In the genomic region with DNA sequence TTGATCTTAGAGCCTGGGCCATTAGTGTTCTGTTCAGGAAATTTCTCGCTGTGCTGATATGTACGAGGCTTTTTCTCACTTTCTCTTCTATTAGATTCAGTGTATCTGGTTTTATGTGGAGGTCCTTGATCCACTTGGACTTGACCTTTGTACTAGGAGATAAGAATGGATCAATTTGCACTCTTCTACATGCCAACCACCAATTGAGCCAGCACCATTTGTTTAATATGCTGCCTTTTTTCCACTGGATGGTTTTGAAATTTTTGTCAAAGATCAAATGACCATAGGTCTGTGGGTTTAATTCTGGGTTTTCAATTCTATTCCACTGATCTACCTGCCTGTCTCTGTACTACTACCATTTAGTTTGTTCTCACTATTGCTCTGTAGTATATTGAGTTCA, we compare ENCODE assay signal across 35 mouse cellular contexts.
"Had no signal": no experiment of that assay in that cellular context is flagged by ENCODE, and none has a peak within 500 bp of the region (broad histone marks: within the 10 kb centered on the region; RNA-seq: fewer than 3 reads in every experiment).

No protein-coding gene starts in this region.

- H3K9me3 ChIP-seq: heart, embryonic 10.5 days; heart, embryonic 12.5 days; heart, embryonic 15.5 days; hindbrain, embryonic 10.5 days; hindbrain, embryonic 12.5 days; hindbrain, embryonic 13.5 days; hindbrain, embryonic 15.5 days; intestine, embryonic 15.5 days; kidney, embryonic 15.5 days had no signal

- H3K9ac ChIP-seq: heart, embryonic 12.5 days; heart, embryonic 13.5 days; heart, embryonic 15.5 days; hindbrain, embryonic 12.5 days; hindbrain, embryonic 13.5 days; hindbrain, embryonic 14.5 days; hindbrain, embryonic 15.5 days; intestine, embryonic 15.5 days; kidney, embryonic 15.5 days had no signal

- H3K27ac ChIP-seq: heart, embryonic 10.5 days; heart, embryonic 13.5 days; heart, embryonic 15.5 days; hindbrain, embryonic 10.5 days; hindbrain, embryonic 12.5 days; hindbrain, embryonic 13.5 days; hindbrain, embryonic 14.5 days; hindbrain, embryonic 15.5 days; hindbrain, postnatal 0 days; intestine, embryonic 15.5 days; kidney, embryonic 15.5 days; kidney, postnatal 0 days; layer of hippocampus, adult 2 months had no signal

- H3K27me3 ChIP-seq: heart, embryonic 12.5 days; heart, embryonic 13.5 days; heart, embryonic 15.5 days; hindbrain, embryonic 12.5 days; hindbrain, embryonic 13.5 days; hindbrain, embryonic 15.5 days; intestine, embryonic 15.5 days; kidney, embryonic 15.5 days had no signal

- H3K36me3 ChIP-seq: heart, embryonic 10.5 days; heart, embryonic 12.5 days; heart, embryonic 13.5 days; heart, embryonic 15.5 days; hindbrain, embryonic 10.5 days; hindbrain, embryonic 12.5 days; hindbrain, embryonic 13.5 days; hindbrain, embryonic 15.5 days; intestine, embryonic 15.5 days; kidney, embryonic 15.5 days had no signal

- H3K4me2 ChIP-seq: heart, embryonic 11.5 days; heart, embryonic 12.5 days; heart, embryonic 13.5 days; heart, embryonic 15.5 days; hindbrain, embryonic 12.5 days; hindbrain, embryonic 13.5 days; hindbrain, embryonic 14.5 days; hindbrain, embryonic 15.5 days; intestine, embryonic 15.5 days; kidney, embryonic 15.5 days had no signal

- H3K4me3 ChIP-seq: heart, embryonic 10.5 days; heart, embryonic 12.5 days; heart, embryonic 13.5 days; heart, embryonic 15.5 days; hindbrain, embryonic 10.5 days; hindbrain, embryonic 12.5 days; hindbrain, embryonic 13.5 days; hindbrain, embryonic 15.5 days; intestine, embryonic 15.5 days; kidney, embryonic 15.5 days; layer of hippocampus, adult 2 months had no signal

- H3K4me1 ChIP-seq: heart, embryonic 10.5 days; heart, embryonic 12.5 days; heart, embryonic 13.5 days; heart, embryonic 15.5 days; hindbrain, embryonic 10.5 days; hindbrain, embryonic 12.5 days; hindbrain, embryonic 13.5 days; hindbrain, embryonic 15.5 days; intestine, embryonic 15.5 days; kidney, embryonic 15.5 days had no signal

- DNase-seq: heart, postnatal 10 days; heart, postnatal 14 days; heart, postnatal 36 days; heart, postnatal 4 days; kidney, adult 11 months; kidney, adult 18-20 months; kidney, adult 2 months; kidney, adult 8-10 months; kidney, adult 9 months; kidney, postnatal 10 days; kidney, postnatal 14 days; kidney, postnatal 25 days; kidney, postnatal 36 days; kidney, postnatal 4 days; layer of hippocampus, adult 9-11 months; layer of hippocampus, postnatal 36 days had no signal

- ATAC-seq: hindbrain, embryonic 16.5 days; hindbrain, postnatal 0 days; inflammation-experienced regulatory T-cells, adult 6 months; intestine, embryonic 15.5 days; intestine, embryonic 16.5 days; intestine, postnatal 0 days had no signal
